Mouse (Mus musculus) left cerebral cortex, adult 8-10 months (tissue): ENCODE data around the gene Olfr652. TPM values are rescaled to one million over a fixed set of nuclear protein-coding genes. Genes with fewer than 3 reads are reported as not detected.

Experiments used
- DNase-seq, 2 experiments: peaks; one replicate each; pipeline ENCODE4 v3.0.0; 2022; ENCODE audit warnings: low spot score in 2 of 2
- total RNA-seq, 4 experiments: library from RNA; stranded (reverse); gene quantifications; 2 replicates each; pipeline ENCODE4 v1.2.4; 2022

The Olfr652 gene
- total RNA-seq: not detected

DNA sequence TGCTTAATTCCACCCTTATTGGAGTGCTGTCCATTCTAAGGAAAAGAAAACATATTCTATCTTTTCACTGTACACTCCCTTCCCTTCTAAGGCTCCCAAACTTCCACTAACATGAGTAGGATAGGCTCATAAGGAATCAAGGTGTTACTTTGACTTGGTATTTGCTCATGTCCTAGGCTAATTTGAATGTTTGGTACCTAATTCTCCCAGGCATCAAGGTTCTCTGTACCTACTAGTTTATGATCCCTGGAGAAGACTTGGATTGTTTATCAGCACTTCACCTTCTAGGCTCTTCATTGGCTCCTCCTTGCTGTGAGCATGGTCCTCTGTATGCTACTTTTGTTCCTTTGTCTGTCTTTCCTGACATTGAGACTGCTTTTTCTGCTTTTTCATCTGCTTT, at the start of gene Olfr652:
TSS of gene Olfr652 (plus strand) at position 301 of the 400 bp plus-strand sequence.
- DNase-seq: no peak

DNA sequence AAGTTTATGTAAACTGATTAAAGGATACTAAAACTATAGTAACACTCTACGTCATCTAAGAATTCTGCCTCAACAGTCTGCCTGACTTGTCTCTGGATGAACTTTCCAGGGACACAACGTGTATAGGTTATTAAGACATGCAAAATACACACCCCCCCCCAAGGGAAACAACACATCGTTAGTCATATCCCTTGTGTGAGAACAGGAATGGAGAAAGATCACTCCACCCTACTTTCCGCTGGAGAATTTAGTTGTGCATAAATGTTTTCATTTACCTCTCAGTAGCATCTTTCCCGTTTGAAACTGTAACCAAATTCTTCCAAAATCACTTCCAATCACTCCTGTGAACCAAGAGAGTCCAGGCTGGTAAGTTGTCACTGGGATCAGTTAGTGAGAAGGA, 10.9 kb upstream of the Olfr652 start, which contains the start of gene Olfr651:
TSS of gene Olfr651 (plus strand) at position 301 of the 400 bp plus-strand sequence.
- DNase-seq: no peak

DNA sequence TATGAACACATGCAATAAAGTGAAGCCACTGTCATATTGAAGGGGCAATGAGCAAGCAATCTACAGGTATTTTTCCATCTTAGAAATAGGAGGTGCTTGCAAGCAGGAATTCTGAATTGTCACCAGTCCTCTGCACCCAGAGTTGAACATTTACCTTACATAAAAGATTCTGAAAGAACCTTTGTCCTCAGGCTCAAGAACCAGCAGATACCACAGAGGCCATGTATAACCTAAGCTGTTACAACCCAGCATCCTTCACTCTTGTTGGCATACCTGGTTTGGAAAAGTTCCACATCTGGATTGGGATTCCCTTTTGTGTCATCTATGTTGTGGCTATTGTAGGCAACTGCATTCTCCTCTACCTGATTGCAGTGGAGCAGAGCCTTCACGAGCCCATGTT, 8.0 kb upstream of the Olfr652 start:
- DNase-seq: no peak

DNA sequence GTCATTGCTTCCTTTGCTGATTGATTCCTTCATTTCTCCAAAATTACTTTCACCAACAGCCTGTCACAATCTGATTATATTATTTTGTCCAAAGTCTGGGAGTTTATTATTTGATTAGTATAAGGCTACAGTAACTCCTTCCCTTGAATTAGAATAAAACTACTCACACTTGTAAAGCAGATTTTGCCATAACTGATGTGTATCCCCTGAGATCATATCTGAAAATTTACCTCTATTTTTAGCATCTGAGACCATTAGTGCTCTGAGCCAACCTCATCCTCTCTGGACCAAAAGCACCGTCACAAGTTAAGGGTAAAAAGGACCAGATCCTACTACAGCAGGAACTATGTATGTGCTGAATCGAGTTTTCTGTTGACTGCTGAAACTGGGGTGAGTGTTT, 16.3 kb downstream of the Olfr652 start, which contains the start of gene Olfr653:
TSS of gene Olfr653 (plus strand) at position 301 of the 400 bp plus-strand sequence.
- no peak for DNase-seq

DNA sequence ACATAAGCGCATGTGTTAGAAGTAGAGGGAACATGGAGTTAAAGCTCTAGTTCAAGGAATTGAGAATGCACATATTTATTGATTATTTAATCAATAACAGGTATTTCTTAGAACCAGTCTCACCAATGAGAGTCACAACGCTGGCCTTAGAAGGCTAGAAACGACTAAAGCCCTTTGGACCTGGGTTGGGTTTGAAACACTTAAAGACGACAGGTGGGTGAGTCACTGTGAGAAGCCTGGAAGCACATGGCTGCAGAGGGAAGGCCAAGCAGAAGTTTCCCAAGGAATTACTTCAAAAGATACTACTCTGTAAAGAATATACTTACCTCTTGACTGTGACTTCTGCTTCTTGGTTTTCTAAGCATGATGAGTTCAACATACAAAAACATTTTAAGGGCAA, 20.1 kb downstream of the Olfr652 start:
- DNase-seq: no peak

DNA sequence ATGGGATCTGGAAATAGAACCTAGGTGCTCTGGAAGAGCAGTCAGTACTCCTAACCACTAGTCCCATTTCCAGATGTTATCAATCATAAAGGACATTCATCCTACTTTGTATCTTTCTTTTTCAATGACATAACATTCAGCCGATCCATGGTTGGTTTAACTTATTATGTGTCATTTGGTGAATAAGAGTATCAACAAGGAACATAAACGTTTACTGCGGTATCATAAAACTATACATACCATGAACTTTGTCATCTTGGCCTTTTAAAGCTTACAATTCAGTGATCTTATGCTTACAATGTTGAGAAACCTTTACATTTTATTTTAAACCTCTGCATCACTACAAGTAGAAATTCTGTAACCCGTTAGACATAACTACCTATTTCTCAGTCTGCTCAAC, 20.7 kb downstream of the Olfr652 start:
- DNase-seq: no peak

DNA sequence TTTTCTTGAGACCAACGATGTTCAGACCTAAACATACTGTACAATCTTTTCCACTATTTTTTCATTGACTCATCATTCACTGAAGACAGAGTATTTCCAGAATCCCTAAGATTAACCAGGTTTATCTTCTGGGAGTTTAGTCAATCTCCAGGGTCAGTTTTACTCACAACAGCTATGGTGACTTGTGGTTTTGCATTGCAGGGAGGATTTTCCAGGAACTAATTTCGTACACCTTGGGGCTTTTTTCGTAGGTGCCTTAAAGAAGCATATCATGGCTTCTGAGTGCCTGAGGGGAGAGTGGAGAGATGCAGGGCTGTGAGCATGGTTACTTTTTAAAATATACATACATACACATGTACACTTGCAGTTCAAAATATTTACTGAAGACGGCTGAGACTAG, 26.0 kb downstream of the Olfr652 start, which contains the start of gene Olfr654:
TSS of gene Olfr654 (plus strand) at position 301 of the 400 bp plus-strand sequence.
- DNase-seq: no peak

DNA sequence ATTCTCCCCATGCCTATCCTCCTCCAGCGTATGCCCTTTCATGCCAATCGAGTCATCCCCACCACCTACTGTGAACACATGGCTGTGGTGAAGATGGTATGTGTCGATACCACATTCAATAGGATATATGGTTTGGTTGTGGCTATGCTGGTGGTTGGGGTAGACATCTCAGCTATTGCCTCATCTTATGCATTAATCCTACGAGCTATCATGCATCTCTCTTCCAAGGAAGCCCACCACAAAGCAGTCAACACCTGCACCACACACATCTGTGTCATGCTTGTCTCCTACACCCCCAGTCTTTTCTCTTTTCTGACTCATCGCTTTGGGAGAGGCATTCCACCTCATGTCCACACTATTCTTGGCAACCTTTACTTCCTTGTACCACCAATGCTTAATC, 27.6 kb downstream of the Olfr652 start:
- DNase-seq: no peak

GRCm38 (mm10) chr7:104601679-104602078, 41.0 kb downstream of the Olfr652 start, which contains the start of gene Olfr655:
Gene Olfr655, minus strand, starts transcription at chr7:104601779.
- no peak for DNase-seq

GRCm38 (mm10) chr7:104603173-104603572, 42.5 kb downstream of the Olfr652 start:
- DNase-seq: no peak

- no peak for DNase-seq
Measured at GRCm38 (mm10) chr7:104604727-104605126, 44.0 kb downstream of the Olfr652 start.

- no peak for DNase-seq
Measured at GRCm38 (mm10) chr7:104613655-104614054, 53.0 kb downstream of the Olfr652 start, which contains the start of gene Olfr656. Gene Olfr656, plus strand, starts transcription at chr7:104613955.

Other genes starting within 250 kb of the Olfr652 start
- 1 to 10 TPM; 1.8 to 3.9 (median 3.1) TPM for gene Trim12a, start 245.4 kb upstream of the Olfr652 start, total RNA-seq
- gene Trim34b, start 231.4 kb upstream of the Olfr652 start, total RNA-seq: under 1 TPM in 2 of 4 experiments, not detected in 2; 0.35 to 0.57 TPM
- 1 to 10 TPM; 1.2 to 2.3 (median 1.7) TPM for gene Trim12c, start 207.5 kb upstream of the Olfr652 start, total RNA-seq
- under 1 TPM in 3 of 4 experiments, not detected in 1; 0.11 to 0.26 (median 0.18) TPM for gene Trim30b, start 191.0 kb upstream of the Olfr652 start, total RNA-seq
- gene Trim30c, start 160.1 kb upstream of the Olfr652 start, total RNA-seq: not detected
- 1 to 10 TPM in 3 of 4 experiments, under 1 TPM in 1; 0.76 to 3.3 (median 2.4) TPM for gene Trim30a, start 95.7 kb upstream of the Olfr652 start, total RNA-seq
- 1 to 10 TPM in 2 of 4 experiments, under 1 TPM in 2; 0.15 to 2.5 (median 0.92) TPM for gene Trim30d, start 53.1 kb upstream of the Olfr652 start, total RNA-seq
- not detected for gene Olfr651, start 10.8 kb upstream of the Olfr652 start, total RNA-seq
- not detected for gene Olfr653, start 16.4 kb downstream of the Olfr652 start, total RNA-seq
- not detected for gene Olfr654, start 26.1 kb downstream of the Olfr652 start, total RNA-seq
- gene Olfr655, start 40.9 kb downstream of the Olfr652 start, total RNA-seq: not detected
- gene Olfr656, start 53.1 kb downstream of the Olfr652 start, total RNA-seq: not detected
- not detected for gene Olfr657, start 63.9 kb downstream of the Olfr652 start, total RNA-seq
- not detected for gene Olfr658, start 86.4 kb downstream of the Olfr652 start, total RNA-seq
- not detected for gene Olfr659, start 105.9 kb downstream of the Olfr652 start, total RNA-seq
- not detected for gene Olfr661, start 125.6 kb downstream of the Olfr652 start, total RNA-seq
- gene Usp17le, start 216.6 kb downstream of the Olfr652 start, total RNA-seq: not detected